8 mouse cellular contexts compared by ENCODE assay signal in the genomic region with DNA sequence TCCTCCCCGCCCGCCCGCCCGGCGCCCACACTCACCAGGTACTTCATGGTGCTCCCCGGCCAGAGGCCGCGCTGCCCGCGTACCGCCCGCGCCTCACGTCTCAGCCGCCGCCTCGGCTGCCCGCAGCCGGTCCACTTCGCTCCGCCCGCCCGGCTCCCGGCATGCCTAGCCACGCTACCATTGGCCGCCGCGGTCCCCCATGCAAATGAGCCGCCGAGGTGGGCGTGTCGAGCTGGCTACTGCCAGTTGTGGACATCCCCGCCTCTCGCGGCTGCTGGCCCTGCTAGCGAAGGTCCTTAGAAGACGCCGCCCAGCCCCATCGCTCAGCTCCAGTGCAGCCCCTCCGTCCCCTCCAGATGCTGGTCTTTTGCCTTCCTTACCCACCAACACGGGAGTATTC. TPM values are rescaled to one million over a fixed set of nuclear protein-coding genes. Genes with fewer than 3 reads are reported as not detected.
DNase-seq lines count a peak whose midpoint lies in the region; ATAC-seq and TF ChIP-seq lines count a peak whose summit lies in the region.

No protein-coding gene starts in this region.

- no peaks in the 10 kb centered on the region for H3K36me3 ChIP-seq in hindbrain, embryonic 12.5 days
- no peaks in the 10 kb centered on the region for H3K36me3 ChIP-seq in lung, postnatal 0 days (ENCODE audit: insufficient read depth, low read length)

- no peaks in the 10 kb centered on the region for H3K27me3 ChIP-seq in Patski
- H3K27me3 ChIP-seq in hindbrain, embryonic 12.5 days: no peaks in the 10 kb centered on the region
- H3K27me3 ChIP-seq in lung, postnatal 0 days (replicated peaks; ENCODE audit: insufficient read depth, low read length): no peaks in the 10 kb centered on the region

- no peaks in the 10 kb centered on the region for H3K9me3 ChIP-seq in hindbrain, embryonic 12.5 days (replicated peaks)
- no peaks in the 10 kb centered on the region for H3K9me3 ChIP-seq in lung, postnatal 0 days (ENCODE audit: low read length)

- under 1% methylated on average over 41 of the region's 41 CpGs for WGBS in hindbrain, embryonic 12.5 days
- 1% methylated on average over 26 of the region's 41 CpGs for WGBS in lung, postnatal 0 days

- CTCF ChIA-PET in Patski (lab: Charles Lee): interaction anchor here (1.2 to 5.6 kb wide), 3 partner anchors 9 to 23 kb away, joined by 3 to 31 read pairs (median 3); a partner anchor contains a TSS

- TF ChIP-seq EP300 in lung, postnatal 0 days (IDR thresholded peaks at IDR 0.05): no peak

- H3K4me1 ChIP-seq in hindbrain, embryonic 12.5 days: peaks cover 76% of the 10 kb centered on the region
- H3K4me1 ChIP-seq in lung, postnatal 0 days (ENCODE audit: insufficient read depth, low read depth, low read length): peaks cover 80% of the 10 kb centered on the region

- peak; percentile 75 for ATAC-seq in Patski
- ATAC-seq in hindbrain, embryonic 12.5 days (ENCODE audit: low FRiP score): peak; percentile 90
- ATAC-seq in lung, postnatal 0 days: peak; percentile 94

- peak overlapping the region; percentile 76 for H3K4me3 ChIP-seq in hindbrain, embryonic 12.5 days
- H3K4me3 ChIP-seq in lung, postnatal 0 days (ENCODE audit: low read depth, low read length): peak overlapping the region; percentile 71

- H3K9ac ChIP-seq in hindbrain, embryonic 12.5 days: peak overlapping the region; percentile 91
- H3K9ac ChIP-seq in lung, postnatal 0 days (replicated peaks; ENCODE audit: low read depth): peak overlapping the region; percentile 74

- in situ Hi-C loops in Patski (cut with MboI; ENCODE audit: low pct_unique_long_range_greater_than_20kb): loop anchor here (25.0 kb wide), 1 partner anchor 945 kb away; no protein-coding TSS in a partner anchor

- POLR2A ChIA-PET in Patski (lab: Charles Lee): interaction anchor here (0.5 to 8.6 kb wide), 6 partner anchors 11 to 124 kb away, joined by 3 to 99 read pairs (median 4); a partner anchor contains a TSS

- peak; percentile 67 for DNase-seq in Patski (ENCODE audit: low read depth, low spot score)
- DNase-seq in cerebellum, postnatal 14 days: peak; percentile 96 to 97
- DNase-seq in frontal cortex, postnatal 10 days (ENCODE audit: low spot score in 2 of 2): peak; percentile 88 to 94
- DNase-seq in layer of hippocampus, postnatal 10 days (ENCODE audit: low spot score in 2 of 2): peak; percentile 95 to 97
- peak; percentile 98 for DNase-seq in lung, postnatal 0 days (ENCODE audit: low spot score)
- DNase-seq in ovary, postnatal 14 days (ENCODE audit: low spot score): peak; percentile 92
- peak; percentile 44 to 66 for DNase-seq in thymus, postnatal 10 days (ENCODE audit: low spot score in 2 of 2)

- no peak for TF ChIP-seq CTCF in Patski (IDR thresholded peaks at IDR 0.05)
- no peak for TF ChIP-seq CTCF in lung, postnatal 0 days (IDR thresholded peaks at IDR 0.05)

- peak overlapping the region; percentile 88 for H3K4me2 ChIP-seq in hindbrain, embryonic 12.5 days (replicated peaks)
- H3K4me2 ChIP-seq in lung, postnatal 0 days (replicated peaks; ENCODE audit: low read depth, low read length): peak overlapping the region; percentile 91

- peak overlapping the region; percentile 79 for H3K27ac ChIP-seq in hindbrain, embryonic 12.5 days
- peak overlapping the region; percentile 96 for H3K27ac ChIP-seq in lung, postnatal 0 days (ENCODE audit: low read length)

RNA-seq across cellular contexts. Expression of a gene that starts 11.6 kb away (rescaled TPM):
- polyA plus RNA-seq in Patski (2021): 156 TPM
- polyA plus RNA-seq in hindbrain, embryonic 12.5 days (2016; fragmentation: Nextera tagmentation; extraction: Ambion mirVana): 50.7 and 56.5 TPM in 2 replicates
- total RNA-seq in layer of hippocampus, postnatal 10 days (2021): 10 to 100 TPM; 60.1 to 62.6 TPM
- polyA plus RNA-seq in lung, postnatal 0 days (2015; fragmentation: Nextera tagmentation; extraction: Ambion mirVana): 29.3 and 34.2 TPM in 2 replicates

RNA-seq across cellular contexts. Expression of a gene that starts 41.2 kb away (rescaled TPM):
- not detected for polyA plus RNA-seq in Patski (2021)
- polyA plus RNA-seq in hindbrain, embryonic 12.5 days (2016; fragmentation: Nextera tagmentation; extraction: Ambion mirVana): not detected in 2 replicates
- not detected for total RNA-seq in layer of hippocampus, postnatal 10 days (2021)
- polyA plus RNA-seq in lung, postnatal 0 days (2015; fragmentation: Nextera tagmentation; extraction: Ambion mirVana): not detected in 2 replicates

Comparison
In these comparisons a context has a peak if more than half of its experiments do, and no peak if none do; other contexts are left out.
1. Peak in every context shown above with its lines: DNase-seq, ATAC-seq, H3K4me3 ChIP-seq and H3K27ac ChIP-seq.